Mouse (Mus musculus): ENCODE results near the gene Slc16a7.
A peak's percentile ranks its signal among the peaks of the same experiment; 100 is the strongest.

Slc16a7 gene

DNA sequence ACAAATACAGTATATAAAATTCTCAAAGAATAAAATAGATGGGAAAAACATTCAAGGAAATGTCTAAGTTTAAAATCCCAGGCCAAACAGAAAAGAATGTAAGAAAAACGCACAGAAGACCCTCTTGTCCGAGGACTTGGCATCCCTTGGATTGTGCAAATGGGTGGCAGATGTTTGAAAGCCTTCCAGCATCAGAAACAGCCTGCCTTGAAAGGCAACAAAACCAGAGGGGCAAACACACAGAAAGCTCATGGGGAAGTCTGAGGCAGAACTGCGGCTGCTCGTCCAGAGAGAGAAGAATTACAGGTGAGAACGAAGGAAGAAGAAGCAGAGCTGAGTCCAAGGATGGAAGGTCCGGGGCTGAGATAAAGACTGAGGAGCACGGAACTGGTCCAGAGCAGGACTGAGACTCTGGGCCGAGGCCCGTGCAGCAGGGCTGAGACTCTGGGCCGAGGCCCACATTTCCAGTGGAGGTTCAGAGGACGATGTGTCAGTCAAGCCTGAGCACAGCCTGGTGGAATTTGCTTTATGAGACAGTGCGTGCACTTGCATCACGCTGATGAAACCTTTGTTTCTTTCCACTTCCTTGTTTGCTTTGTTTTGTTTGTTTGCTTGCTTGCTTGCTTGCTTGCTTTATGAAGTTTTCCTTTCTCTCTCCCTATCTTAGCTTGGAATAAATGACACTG lies 65.0 kb downstream of the Slc16a7 start:
- DNase-seq (ENCODE audit: low spot score in 2 of 2): no peak

GRCm38 (mm10) chr10:125321446-125322428 lies 67.5 kb downstream of the Slc16a7 start:
- no peak for DNase-seq (ENCODE audit: low spot score in 2 of 2)

DNA sequence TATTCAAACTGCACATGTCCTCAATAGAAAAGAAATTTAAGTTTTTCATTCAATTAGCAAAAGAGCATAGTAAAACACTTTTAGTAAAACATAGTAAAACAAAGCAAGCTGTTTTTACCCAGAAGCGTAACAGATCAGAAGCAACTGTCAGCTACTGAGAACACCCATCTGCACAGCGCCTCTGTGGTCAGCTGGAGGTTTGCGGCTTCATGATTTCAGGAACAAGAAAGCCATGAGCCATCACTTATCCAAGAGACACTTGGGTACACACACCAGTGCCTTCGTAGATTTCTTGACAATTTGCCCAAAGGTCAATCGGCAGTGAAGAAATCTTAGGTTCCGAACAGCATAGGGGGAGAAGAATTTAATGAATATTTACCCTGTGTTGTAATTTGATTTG lies 71.9 kb downstream of the Slc16a7 start:
- no peak for DNase-seq (ENCODE audit: low spot score in 2 of 2)

DNA sequence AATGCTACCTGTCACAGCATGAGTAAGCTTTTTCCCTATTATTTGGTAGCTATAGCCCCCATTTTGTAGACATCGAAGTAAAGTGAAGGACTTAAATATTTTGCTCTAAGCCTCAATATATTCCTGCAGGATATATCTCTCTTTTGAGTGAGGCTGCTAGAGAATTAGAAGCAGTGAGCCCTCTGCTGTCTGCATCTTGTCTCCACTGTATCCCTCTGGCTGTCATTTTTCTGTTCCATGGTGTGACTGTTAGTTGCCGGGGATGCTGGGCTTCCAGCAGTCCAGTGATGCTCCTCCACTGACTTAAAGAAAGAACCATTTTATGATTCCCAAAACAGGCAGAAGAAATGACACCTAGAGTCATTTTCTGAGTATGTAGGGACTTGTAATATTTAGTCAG lies 78.4 kb downstream of the Slc16a7 start:
- DNase-seq (ENCODE audit: low spot score in 2 of 2): no peak

DNA sequence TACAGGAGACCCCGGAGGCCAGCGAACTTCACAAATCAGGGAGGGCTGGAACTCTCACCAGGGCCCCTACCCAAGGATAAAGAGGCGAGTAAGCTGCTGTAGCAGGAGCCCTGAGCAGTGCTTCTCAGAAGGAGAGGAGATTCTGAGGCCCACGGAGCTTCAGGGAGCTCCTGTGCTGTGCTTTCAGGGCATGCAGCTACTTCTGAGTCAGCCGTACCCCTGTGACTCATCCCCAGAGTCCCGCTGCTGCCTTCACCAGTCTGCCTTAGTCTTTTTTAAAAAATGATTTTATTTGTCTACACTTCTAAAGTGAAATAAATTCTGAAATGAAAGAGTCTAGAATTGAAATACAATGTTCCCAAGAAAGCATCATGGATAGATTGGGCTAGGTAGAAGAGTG lies 91.2 kb downstream of the Slc16a7 start:
- DNase-seq (ENCODE audit: low spot score in 2 of 2): peak in 1 of 2 experiments; percentile 19

- DNase-seq (ENCODE audit: low spot score in 2 of 2): no peak
These were observed 98.9 kb downstream of the Slc16a7 start for GRCm38 (mm10) chr10:125290320-125290719.

- no peak for DNase-seq (ENCODE audit: low spot score in 2 of 2)
These were observed 100.7 kb downstream of the Slc16a7 start for GRCm38 (mm10) chr10:125288560-125288959.

DNA sequence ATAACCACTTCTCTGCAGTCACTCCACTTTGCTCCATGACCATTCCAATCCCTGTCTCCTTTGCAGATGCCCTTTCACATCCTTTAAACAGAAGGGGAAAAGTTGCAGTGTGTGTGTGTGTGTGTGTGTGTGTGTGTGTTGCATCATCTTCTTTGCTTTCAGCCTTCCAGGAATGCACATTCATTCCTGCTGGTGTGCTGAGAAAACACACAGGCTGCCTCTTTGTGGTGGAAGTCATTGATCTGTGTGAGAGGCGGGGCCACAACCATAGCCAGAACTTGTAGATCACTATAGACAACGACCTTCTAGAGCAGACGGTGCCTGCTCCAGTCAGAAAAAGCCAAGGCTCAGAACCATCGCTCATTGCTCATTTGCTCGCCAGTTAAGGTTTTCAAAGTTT lies 103.9 kb downstream of the Slc16a7 start:
- no peak for DNase-seq (ENCODE audit: low spot score in 2 of 2)

DNA sequence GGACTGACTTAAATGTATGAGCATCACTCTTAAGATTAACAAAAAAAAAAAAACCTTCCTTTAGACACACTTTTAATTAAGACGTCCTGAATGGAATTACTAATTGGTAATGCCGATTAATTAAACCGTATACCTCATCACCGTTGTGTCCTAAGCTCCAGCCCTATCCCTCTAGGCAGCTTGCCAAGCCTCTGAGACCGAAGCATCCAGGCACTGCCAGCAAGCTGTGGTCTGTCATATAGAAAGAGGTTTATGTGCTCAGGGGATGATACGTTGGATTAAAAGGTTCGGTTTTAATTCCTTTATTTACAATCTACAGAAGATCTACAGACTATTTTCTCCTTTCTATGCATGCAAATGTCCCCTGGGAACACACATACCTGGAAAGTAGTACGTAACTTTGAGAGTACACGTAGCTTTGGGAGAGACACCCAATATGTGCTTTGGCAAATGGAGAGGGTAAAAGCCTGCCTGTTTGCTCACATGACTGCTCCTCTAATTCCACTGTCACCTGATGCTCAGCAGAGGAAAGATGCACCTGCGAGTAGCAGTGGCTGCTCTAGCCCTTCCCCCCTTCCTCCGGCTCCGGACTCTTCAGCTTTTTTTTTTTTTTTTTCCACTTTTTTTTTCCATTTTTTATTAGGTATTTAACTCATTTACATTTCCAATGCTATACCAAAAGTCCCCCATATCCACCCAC lies 114.0 kb downstream of the Slc16a7 start:
- no peak for DNase-seq (ENCODE audit: low spot score in 2 of 2)

GRCm38 (mm10) chr10:125274519-125275148 lies 114.6 kb downstream of the Slc16a7 start:
- no peak for DNase-seq (ENCODE audit: low spot score in 2 of 2)

DNA sequence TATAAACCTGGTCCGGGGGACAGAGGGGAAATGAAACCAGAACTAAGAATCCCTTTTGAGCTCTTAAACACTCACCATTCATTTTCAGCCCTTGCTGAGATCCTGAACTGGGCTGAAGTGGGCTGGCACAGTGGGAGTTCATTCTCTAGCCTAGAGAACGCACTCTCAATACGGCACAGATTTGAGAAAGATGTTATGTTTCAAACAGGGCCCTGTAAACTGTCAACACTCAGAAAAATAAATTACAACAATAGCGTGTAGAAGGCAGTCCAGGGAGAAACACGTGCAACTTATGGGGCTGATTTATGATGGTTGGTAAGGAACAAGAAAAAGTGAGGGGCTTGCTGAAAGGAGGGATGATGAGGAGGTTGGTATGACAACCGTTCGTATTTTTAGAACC lies 115.5 kb downstream of the Slc16a7 start:
- no peak for DNase-seq (ENCODE audit: low spot score in 2 of 2)

GRCm38 (mm10) chr10:125271448-125271847 lies 117.8 kb downstream of the Slc16a7 start:
- no peak for DNase-seq (ENCODE audit: low spot score in 2 of 2)

DNA sequence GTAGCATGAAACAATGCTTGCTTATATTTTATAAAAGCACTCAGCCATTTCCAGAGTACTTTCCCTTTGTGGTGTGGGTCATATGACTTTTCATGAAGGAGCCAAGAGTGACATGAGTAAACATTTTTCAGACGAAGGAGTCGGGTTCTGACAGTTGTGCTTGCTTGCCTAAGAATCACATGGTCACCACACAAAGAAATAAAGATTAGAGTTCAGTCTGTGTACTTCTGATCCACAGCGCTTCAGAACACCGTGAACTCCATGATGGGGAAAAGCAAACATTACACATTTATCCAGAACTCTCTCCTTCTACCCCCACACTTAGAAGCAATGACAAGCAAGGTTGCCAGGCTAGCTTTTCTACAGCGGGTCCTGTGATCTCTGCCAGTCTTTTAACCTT lies 119.0 kb downstream of the Slc16a7 start:
- no peak for DNase-seq (ENCODE audit: low spot score in 2 of 2)

- no peak for DNase-seq (ENCODE audit: low spot score in 2 of 2)
These were observed 122.9 kb downstream of the Slc16a7 start for GRCm38 (mm10) chr10:125266322-125266721.

DNA sequence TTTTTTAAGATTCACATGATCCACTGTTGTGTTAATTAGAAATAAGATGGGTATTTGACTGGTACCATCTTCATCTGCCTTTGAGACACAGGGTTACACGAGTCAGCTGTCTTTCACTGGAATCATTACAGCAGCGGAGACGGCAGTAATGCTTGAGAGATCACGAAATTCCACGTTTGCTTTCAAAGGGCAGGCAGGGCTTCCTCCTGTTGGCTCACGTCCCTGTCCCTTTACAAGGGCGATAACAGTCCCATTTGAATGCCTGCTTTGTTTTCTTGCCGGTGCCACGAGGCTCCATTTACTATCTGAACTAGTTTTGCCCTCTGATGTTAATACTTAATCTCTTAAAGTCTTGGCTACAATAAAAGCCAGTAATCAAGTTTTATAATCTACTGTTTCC lies 123.4 kb downstream of the Slc16a7 start:
- DNase-seq (ENCODE audit: low spot score in 2 of 2): no peak

DNA sequence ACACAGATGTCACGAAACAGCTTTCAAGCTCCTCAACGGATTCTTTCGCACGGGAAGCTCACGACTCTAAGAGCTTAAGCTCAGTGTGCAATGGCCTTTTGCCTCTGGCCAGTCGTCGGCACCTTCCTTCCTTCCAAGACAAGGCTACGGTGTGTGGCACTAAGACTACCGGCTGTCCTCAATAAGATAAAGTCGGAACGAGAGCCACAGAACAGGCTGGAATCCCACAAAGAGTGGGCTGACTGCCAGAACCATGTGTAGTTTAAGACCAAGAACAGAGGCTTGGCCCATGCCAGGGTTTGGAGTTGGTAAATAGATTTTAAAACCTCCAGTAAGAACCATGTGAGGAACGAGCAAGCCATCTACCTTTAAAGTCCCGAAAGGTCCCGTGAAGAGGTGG lies 123.8 kb downstream of the Slc16a7 start:
- no peak for DNase-seq (ENCODE audit: low spot score in 2 of 2)

- peak in 1 of 2 experiments; percentile 33 for DNase-seq (ENCODE audit: low spot score in 2 of 2)
These were observed 124.3 kb downstream of the Slc16a7 start for GRCm38 (mm10) chr10:125264938-125265337.

- DNase-seq (ENCODE audit: low spot score in 2 of 2): no peak
These were observed 133.4 kb downstream of the Slc16a7 start for GRCm38 (mm10) chr10:125255904-125256303.

DNA sequence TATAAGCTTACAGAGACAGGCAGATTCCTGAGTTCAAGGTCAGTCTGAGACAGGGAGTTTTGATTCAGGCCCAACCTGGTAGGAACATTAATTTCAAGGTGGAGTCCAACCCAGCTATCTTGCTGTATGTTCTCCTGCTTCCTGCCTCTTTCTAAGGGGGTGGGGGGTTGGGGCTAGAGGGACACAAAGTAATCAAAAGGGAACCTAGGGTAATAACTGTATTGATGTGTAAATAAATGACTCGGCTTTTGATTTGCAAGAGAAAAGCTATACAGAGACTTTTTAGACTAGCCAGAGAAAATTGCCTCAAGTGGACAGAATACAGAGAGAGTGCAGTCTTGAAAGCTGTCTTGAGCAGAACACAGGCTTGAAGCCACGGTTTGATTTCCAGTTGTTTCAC lies 174.7 kb downstream of the Slc16a7 start:
- DNase-seq (ENCODE audit: low spot score in 2 of 2): no peak

DNA sequence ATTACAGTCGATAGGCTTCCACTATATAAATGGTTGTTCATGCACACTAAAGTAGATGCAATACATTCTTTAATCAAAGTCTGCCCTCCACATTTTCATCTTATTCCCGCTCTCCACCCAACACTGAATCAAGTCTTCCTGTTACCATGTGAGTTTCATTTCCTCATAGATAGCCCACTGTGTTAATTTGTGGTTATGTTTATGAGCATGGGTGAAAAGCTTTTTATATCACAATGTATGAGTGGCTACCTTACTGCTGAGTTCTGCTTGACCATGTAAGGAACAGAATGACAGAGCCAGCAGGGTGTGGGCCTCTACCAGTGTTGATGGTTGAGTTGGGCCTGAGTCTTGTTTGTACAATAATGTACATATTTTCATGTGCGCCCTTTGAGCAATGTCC lies 175.5 kb downstream of the Slc16a7 start:
- DNase-seq (ENCODE audit: low spot score in 2 of 2): no peak

- no peak for DNase-seq (ENCODE audit: low spot score in 2 of 2)
These were observed 201.7 kb downstream of the Slc16a7 start for GRCm38 (mm10) chr10:125187544-125187943.

DNA sequence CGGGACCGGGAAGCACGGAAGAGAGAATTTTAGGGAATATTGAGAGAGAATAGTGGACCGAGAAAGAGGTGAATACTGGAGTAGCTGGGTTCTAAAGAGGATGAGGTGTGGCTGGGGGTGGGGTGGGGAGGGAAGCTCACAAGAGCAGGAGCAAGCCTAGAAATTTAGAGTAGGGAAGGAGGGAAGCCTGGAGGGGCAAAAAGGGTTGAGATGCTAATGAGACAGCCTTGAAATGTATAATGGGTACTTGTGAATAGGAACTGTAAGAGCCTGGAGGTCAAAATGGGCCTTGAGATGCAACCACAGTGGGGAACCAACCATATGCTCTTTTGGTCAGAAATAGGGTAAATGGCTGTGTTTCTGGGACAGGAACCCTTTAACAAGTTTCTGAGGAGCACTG lies 203.9 kb downstream of the Slc16a7 start:
- DNase-seq (ENCODE audit: low spot score in 2 of 2): no peak
